Mouse (Mus musculus) forebrain, embryonic 11.5 days (tissue): ENCODE results near the gene Ldlrad3. TPM values are rescaled to one million over a fixed set of nuclear protein-coding genes. Genes with fewer than 3 reads are reported as not detected.

Experiments
- ATAC-seq: fragments of 200-750 bp; cut with Nextera tagmentation; replicated peaks from 2 replicates; pipeline ENCODE4 v1.8.0; 2017; ENCODE audit warnings: moderate TSS enrichment; ENCODE audit not compliant: low FRiP score
- DNase-seq: peaks from one replicate; pipeline ENCODE4 v3.0.0-alpha.2; 2017; ENCODE audit warnings: low spot score
- H3K27ac ChIP-seq: fragments of 300-500 bp; sonication (generic); 2 replicates; pipeline ENCODE4 v1.5.1; 2014; ENCODE audit warnings: low read depth, low read length
- H3K27me3 ChIP-seq: fragments of 300-500 bp; sonication (generic); 2 replicates; pipeline ENCODE4 v1.6.1; 2014; ENCODE audit warnings: mild to moderate bottlenecking, low read length, mixed read lengths; ENCODE audit not compliant: control insufficient read depth, insufficient read depth
- H3K36me3 ChIP-seq: fragments of 300-500 bp; sonication (generic); 2 replicates; pipeline ENCODE4 v1.6.1; 2014; ENCODE audit warnings: mild to moderate bottlenecking, low read length, moderate library complexity, mixed read lengths; ENCODE audit not compliant: control insufficient read depth, insufficient read depth
- H3K4me1 ChIP-seq: fragments of 300-500 bp; sonication (generic); replicated peaks from 2 replicates; pipeline ENCODE4 v1.6.1; 2014; ENCODE audit warnings: low read length, mixed read lengths; ENCODE audit not compliant: control insufficient read depth, insufficient read depth
- H3K4me2 ChIP-seq: fragments of 300-500 bp; sonication (generic); 2 replicates; pipeline ENCODE4 v1.6.1; 2014; ENCODE audit warnings: low read depth, mild to moderate bottlenecking, low read length, moderate library complexity, mixed read lengths; ENCODE audit not compliant: severe bottlenecking
- H3K4me3 ChIP-seq: fragments of 300-500 bp; sonication (generic); 2 replicates; pipeline ENCODE4 v1.5.1; 2014; ENCODE audit warnings: low read depth, low read length
- H3K9ac ChIP-seq: fragments of 300-500 bp; sonication (generic); 2 replicates; pipeline ENCODE4 v1.6.1; 2014; ENCODE audit warnings: low read length
- H3K9me3 ChIP-seq: fragments of 300-500 bp; sonication (generic); 2 replicates; pipeline ENCODE4 v1.6.1; 2016; ENCODE audit warnings: low read length, mixed read lengths; ENCODE audit not compliant: control insufficient read depth
- WGBS: fragments of 180-500 bp; shearing (Covaris S2); extraction: QIAGEN DNeasy Blood & Tissue Kit; methylation state at CpG from one replicate; pipeline ENCODE4 v1.1.7; 2014; 5-methylcytosine and 5-hydroxymethylcytosine counted together
- polyA plus RNA-seq: library from polyadenylated mRNA; unstranded; fragments of >200 nt; fragmentation: Nextera tagmentation; extraction: Ambion mirVana; gene quantifications from 2 replicates; pipeline ENCODE4 v1.2.1, GENCODE M21; 2014

Gene Ldlrad3
- polyA plus RNA-seq, 1 experiment from 2014 or later: 60.7 TPM

DNA sequence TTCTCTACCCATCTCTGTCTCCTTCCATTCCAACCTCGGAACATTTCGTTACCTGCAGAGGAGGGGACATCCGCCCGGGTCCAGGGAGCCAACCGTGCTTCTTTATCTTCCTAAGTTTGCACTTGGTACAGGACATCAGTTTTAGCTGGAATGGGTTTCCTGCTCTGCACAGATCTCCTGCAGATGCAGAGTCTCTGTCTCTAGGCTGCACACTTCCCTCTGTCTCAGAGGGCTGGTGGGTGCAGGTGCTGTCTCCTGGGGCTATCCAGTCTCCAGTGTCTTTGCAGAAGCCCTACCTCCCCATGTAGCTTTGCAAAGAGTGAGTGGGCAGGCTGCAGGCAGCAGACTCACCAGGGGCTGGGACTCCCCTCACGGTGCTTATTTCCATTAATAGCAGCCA is 109.9 kb downstream of the Ldlrad3 start:
- DNase-seq: no peak

DNA sequence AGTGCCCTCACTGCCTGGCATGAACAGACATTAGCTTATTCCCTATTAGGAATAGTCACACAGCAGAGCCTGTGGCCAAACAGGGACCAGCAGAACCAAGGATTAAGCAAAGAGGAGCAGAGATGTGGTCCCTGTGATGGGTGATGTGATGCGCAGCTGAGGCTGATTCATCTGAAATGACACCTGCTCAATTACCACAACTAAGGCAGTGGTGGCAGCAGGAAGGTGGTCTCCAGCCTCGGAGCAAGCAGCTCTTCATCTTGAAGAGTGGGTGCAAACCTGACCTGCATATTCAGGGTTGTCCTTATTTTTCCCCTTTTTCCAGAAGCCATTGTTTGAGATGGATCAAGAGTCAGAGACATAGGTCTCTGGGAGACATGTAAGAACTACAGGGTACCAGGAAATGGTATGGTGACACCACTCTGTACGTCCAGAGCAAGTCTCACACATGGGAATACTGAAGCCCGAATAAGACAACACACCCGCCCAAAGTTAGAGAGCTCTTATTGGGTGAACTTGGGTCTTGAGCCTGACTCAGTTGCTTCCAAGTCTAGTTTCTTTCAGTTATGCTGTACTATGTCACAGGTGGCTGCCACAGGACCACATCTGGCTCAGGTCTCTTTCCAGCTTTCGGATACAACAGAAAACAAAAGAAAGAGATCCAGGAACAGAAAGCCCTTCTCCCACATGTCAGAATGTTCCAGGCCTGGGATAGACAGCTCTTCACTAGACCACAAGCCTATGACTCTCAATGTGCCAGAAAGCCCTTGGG is 112.7 kb downstream of the Ldlrad3 start:
- DNase-seq: no peak
- H3K27ac ChIP-seq: no peak overlapping the region
- H3K36me3 ChIP-seq: no peaks in the 10 kb centered on the region
- H3K4me3 ChIP-seq: no peak overlapping the region
- H3K27me3 ChIP-seq: no peaks in the 10 kb centered on the region
- WGBS: 92% methylated on average over 6 of the region's 6 CpGs
- ATAC-seq: no peak
- no peaks in the 10 kb centered on the region for H3K9me3 ChIP-seq
- no peak overlapping the region for H3K4me2 ChIP-seq
- H3K4me1 ChIP-seq: no peaks in the 10 kb centered on the region
- H3K9ac ChIP-seq: no peak overlapping the region

More for the DNA sequence above, 109.9 kb downstream of the Ldlrad3 start:
- Histone ChIP-seq H3K4me1 (no peaks in the 10 kb centered on the region), H3K27me3 (no peaks in the 10 kb centered on the region), H3K9ac (no peak overlapping the region), H3K9me3 (no peaks in the 10 kb centered on the region), H3K4me3 (no peak overlapping the region), H3K27ac (no peak overlapping the region), H3K36me3 (no peaks in the 10 kb centered on the region), H3K4me2 (no peak overlapping the region)
- ATAC-seq: no peak
- WGBS: 91% methylated on average over 6 of the region's 6 CpGs

DNA sequence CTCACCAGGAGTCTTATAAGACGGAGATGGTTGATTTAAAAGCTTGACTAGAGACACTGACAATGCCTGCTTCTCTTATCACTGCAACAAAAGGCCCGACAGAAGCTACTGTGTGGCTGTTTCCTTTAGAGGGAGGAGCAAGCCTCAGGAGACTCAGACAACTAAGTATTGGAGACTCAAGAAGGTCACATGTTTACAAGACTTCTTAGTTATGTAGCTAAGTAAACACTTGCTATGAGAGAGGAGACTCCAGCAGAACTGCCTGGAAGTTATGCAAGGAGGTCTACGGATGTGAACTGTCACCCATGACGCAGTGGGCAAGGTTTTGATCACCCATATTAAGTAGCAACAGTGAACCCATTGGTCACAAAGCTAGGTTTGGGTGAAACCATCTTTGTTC is 113.3 kb downstream of the Ldlrad3 start:
- H3K9ac ChIP-seq: no peak overlapping the region
- no peaks in the 10 kb centered on the region for H3K36me3 ChIP-seq
- no peak overlapping the region for H3K4me3 ChIP-seq
- H3K27me3 ChIP-seq: no peaks in the 10 kb centered on the region
- DNase-seq (no peak), ATAC-seq (no peak)
- WGBS: 79% methylated on average over 4 of the region's 4 CpGs
- H3K4me1 ChIP-seq: 0 out of 2 replicates have a peak, but pooled peaks cover 2% of the 10 kb centered on the region
- no peak overlapping the region for H3K4me2 ChIP-seq
- H3K9me3 ChIP-seq: no peaks in the 10 kb centered on the region
- no peak overlapping the region for H3K27ac ChIP-seq

DNA sequence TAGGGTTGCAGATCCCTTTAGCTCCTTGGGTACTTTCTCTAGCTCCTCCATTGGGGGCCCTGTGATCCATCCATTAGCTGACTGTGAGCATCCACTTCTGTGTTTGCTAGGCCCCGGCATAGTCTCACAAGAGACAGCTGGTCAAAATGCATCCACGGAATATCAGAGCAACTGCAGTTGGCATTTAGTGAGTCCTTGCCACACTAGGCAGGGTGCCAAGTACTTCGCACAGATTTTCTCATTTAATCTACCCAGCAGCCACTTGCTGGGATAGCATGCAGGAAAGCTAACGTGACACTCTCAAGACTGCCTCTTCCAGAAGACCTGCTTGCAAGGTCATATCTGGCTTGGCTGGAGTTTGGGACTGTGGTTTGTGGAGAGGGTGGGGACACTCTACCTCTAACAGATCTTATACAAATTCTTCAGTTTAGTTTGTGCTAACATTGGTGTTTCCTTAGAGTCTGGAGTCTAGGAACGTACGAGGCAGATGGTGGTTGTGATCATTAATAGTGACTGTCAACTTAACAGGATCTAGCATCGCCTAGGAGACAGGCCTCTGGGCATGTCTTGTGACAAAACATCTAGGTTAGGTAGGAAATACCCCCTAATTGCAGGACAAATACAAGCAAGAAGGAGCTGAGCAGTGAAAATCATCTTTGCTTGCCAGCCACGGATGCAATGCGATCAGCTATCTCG is 115.0 kb downstream of the Ldlrad3 start:
- Histone ChIP-seq H3K27ac (no peak overlapping the region), H3K27me3 (no peaks in the 10 kb centered on the region), H3K9ac (no peak overlapping the region), H3K9me3 (no peaks in the 10 kb centered on the region), H3K4me1 (0 out of 2 replicates have a peak, but pooled peaks cover 2% of the 10 kb centered on the region), H3K36me3 (no peaks in the 10 kb centered on the region), H3K4me2 (no peak overlapping the region), H3K4me3 (no peak overlapping the region)
- no peak for ATAC-seq
- no peak for DNase-seq
- 90% methylated on average over 10 of the region's 10 CpGs for WGBS

DNA sequence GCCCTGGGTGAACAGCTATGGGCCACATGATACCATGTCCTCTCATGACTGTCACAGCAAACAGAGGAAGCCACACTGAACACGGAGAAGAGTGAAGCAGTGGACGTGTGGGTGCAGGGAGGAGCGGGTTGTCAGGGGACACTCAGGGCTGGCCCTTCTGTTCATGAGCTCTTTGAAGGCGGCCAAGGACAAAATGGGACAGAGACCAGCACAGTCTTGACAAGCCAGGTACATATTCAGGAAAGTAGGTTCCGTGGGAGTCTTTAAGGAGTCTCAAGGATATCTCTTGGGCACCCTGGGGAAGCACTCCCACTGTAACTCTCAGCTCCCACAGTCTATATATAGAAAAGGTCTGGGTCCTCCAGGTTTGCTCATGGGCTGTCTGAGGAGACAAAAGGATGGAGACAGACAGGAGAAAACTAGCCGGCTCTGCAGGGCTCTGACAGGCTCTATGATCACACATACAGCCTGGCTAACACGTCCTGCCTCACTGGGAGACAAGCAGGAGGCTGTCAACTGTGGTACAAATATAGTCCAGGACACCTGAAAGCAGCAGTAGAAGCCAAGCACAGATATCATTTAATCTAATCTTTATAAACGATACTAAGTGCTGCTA is 121.3 kb downstream of the Ldlrad3 start:
- Histone ChIP-seq H3K4me3 (no peak overlapping the region), H3K4me1 (0 out of 2 replicates have a peak, but pooled peaks cover 2% of the 10 kb centered on the region), H3K36me3 (no peaks in the 10 kb centered on the region), H3K9ac (no peak overlapping the region), H3K4me2 (no peak overlapping the region), H3K27me3 (no peaks in the 10 kb centered on the region), H3K9me3 (no peaks in the 10 kb centered on the region), H3K27ac (no peak overlapping the region)
- DNase-seq (no peak), ATAC-seq (no peak)
- 91% methylated on average over 8 of the region's 8 CpGs for WGBS

DNA sequence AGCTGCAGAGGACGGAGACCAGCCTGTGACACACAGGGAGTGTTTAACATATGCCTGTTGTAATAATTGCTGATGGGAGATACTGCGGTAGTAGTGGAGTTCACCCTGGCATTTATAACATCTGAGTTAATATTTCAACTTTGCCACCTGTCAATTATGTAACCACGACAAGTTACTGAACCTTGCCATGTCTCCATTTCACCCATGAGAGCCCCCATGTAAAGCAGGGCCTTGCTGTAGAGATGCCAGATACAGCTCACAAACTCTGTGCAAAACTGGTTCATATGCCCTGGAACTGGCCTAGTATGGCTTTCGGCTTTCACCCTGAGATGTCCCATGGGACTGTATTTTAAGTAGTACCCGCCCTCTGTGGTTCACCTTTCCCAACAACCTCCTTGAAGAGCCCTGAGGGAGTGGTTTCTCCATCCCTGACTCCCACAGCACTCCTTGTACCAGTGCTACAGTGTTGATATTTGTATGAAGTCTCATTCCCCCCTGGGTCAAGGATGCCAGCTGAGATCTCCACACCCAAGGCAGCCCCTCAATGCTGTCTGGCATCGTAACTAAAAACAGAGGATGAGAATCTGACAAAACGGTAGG is 122.2 kb downstream of the Ldlrad3 start:
- no peak overlapping the region for H3K27ac ChIP-seq
- H3K27me3 ChIP-seq: no peaks in the 10 kb centered on the region
- 0 out of 2 replicates have a peak, but pooled peaks cover 2% of the 10 kb centered on the region for H3K4me1 ChIP-seq
- no peaks in the 10 kb centered on the region for H3K9me3 ChIP-seq
- no peak overlapping the region for H3K9ac ChIP-seq
- DNase-seq (no peak), ATAC-seq (no peak)
- 91% methylated on average over 7 of the region's 7 CpGs for WGBS
- H3K4me3 ChIP-seq: no peak overlapping the region
- no peaks in the 10 kb centered on the region for H3K36me3 ChIP-seq
- H3K4me2 ChIP-seq: no peak overlapping the region

DNA sequence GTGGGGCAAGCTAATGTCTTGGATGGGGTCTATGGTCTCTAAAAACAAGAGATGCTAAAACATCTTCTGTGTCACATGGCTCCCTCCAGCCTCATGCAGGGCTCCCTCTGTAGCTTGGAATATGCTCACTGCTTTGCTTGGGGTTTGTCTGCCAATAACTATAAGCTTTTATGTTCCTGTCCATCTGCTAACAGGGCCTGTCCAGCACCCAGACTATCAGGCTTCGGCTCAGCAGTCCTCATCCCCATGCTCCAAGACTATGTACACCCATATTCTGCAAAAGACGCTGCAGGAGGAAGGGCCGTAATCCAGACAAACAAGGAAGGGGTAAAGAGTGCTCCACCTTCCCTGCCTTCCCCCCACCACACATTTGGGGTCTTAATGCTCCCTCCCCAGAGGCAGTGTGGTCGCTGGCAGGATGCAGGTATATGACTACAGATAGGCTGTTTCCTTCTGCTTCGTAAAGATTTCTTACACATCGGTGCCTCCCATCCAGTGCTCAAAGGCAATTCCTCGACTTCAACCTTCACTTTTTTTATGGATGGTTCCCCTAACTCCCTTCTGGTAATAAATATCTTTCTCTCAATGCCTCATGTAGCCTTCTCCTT is 123.2 kb downstream of the Ldlrad3 start:
- Histone ChIP-seq H3K36me3 (no peaks in the 10 kb centered on the region), H3K27ac (no peak overlapping the region), H3K27me3 (no peaks in the 10 kb centered on the region), H3K4me2 (no peak overlapping the region), H3K4me1 (no peaks in the 10 kb centered on the region), H3K4me3 (no peak overlapping the region), H3K9ac (no peak overlapping the region), H3K9me3 (no peaks in the 10 kb centered on the region)
- no peak for ATAC-seq
- 92% methylated on average over 7 of the region's 7 CpGs for WGBS
- DNase-seq: no peak

DNA sequence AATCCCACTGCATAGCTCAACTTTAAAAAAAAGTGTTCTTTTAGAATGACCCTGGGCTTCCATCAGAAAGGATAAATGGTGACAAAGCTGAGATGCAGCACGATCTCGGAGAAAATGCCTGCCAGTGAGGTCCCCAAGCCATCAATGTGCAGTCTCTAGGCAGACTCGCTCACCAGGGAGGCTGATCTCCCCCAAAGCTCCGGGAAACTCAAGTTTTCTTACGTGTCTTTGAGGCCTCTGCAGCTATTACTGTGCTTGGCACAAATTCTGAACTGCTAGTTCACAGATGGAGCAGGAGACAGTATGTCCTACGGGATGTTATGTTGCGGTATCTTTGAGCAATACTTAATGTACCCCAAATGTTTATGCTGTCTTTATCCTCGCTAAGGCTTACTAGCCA is 124.3 kb downstream of the Ldlrad3 start:
- 85% methylated on average over 8 of the region's 8 CpGs for WGBS
- H3K9ac ChIP-seq: no peak overlapping the region
- H3K27ac ChIP-seq: no peak overlapping the region
- no peak for ATAC-seq
- H3K36me3 ChIP-seq: no peaks in the 10 kb centered on the region; the same call in 1 of the 2 replicates
- H3K4me1 ChIP-seq: no peaks in the 10 kb centered on the region
- H3K9me3 ChIP-seq: no peaks in the 10 kb centered on the region
- H3K4me2 ChIP-seq: no peak overlapping the region
- no peak overlapping the region for H3K4me3 ChIP-seq
- no peaks in the 10 kb centered on the region for H3K27me3 ChIP-seq
- no peak for DNase-seq
